Mouse (Mus musculus): ENCODE results near the gene Timp4.
A peak's percentile ranks its signal among the peaks of the same experiment; 100 is the strongest.

Gene Timp4

GRCm38 (mm10) chr6:115251531-115251985 is 447 bp downstream of the Timp4 start:
- peak; percentile 40 to 67 for DNase-seq

GRCm38 (mm10) chr6:115245500-115246058 is 6.4 kb downstream of the Timp4 start:
- DNase-seq: peak in 1 of 2 experiments; percentile 40

GRCm38 (mm10) chr6:115244222-115244621 is 7.8 kb downstream of the Timp4 start:
- peak; percentile 61 for DNase-seq

GRCm38 (mm10) chr6:115241939-115242338 is 10.1 kb downstream of the Timp4 start:
- peak; percentile 39 to 47 for DNase-seq

GRCm38 (mm10) chr6:115241131-115241699 is 10.8 kb downstream of the Timp4 start:
- no peak for DNase-seq

GRCm38 (mm10) chr6:115240431-115240830 is 11.6 kb downstream of the Timp4 start:
- DNase-seq: peak in 1 of 2 experiments; percentile 24

- peak; percentile 57 to 60 for DNase-seq
Measured at GRCm38 (mm10) chr6:115239335-115239734, 12.7 kb downstream of the Timp4 start.

- DNase-seq: peak; percentile 97
Measured at GRCm38 (mm10) chr6:115238031-115239027, 13.7 kb downstream of the Timp4 start.

GRCm38 (mm10) chr6:115232562-115232961 is 19.4 kb downstream of the Timp4 start:
- no peak for DNase-seq

GRCm38 (mm10) chr6:115231836-115232235 is 20.2 kb downstream of the Timp4 start:
- DNase-seq: no peak

GRCm38 (mm10) chr6:115230557-115230956 is 21.4 kb downstream of the Timp4 start:
- DNase-seq: no peak

GRCm38 (mm10) chr6:115227529-115227928 is 24.5 kb downstream of the Timp4 start:
- DNase-seq: peak; percentile 87 to 90

- no peak for DNase-seq
Measured at GRCm38 (mm10) chr6:115227043-115227442, 25.0 kb downstream of the Timp4 start, which contains the start of gene Gm17482. Gene Gm17482 (plus strand): TSS chr6:115227343.

GRCm38 (mm10) chr6:115225519-115225918 is 26.5 kb downstream of the Timp4 start:
- peak; percentile 75 to 86 for DNase-seq

- DNase-seq: peak; percentile 65 to 72
Measured at GRCm38 (mm10) chr6:115221215-115221641, 30.8 kb downstream of the Timp4 start.

GRCm38 (mm10) chr6:115213129-115213528 is 38.9 kb downstream of the Timp4 start:
- DNase-seq: no peak

- DNase-seq: no peak
Measured at GRCm38 (mm10) chr6:115212132-115212903, 39.7 kb downstream of the Timp4 start.

GRCm38 (mm10) chr6:115210820-115211219 is 41.2 kb downstream of the Timp4 start:
- DNase-seq: no peak

GRCm38 (mm10) chr6:115210187-115210586 is 41.8 kb downstream of the Timp4 start:
- no peak for DNase-seq

- no peak for DNase-seq
Measured at GRCm38 (mm10) chr6:115203029-115203428, 49.0 kb downstream of the Timp4 start.

- DNase-seq: no peak
Measured at GRCm38 (mm10) chr6:115200753-115201152, 51.3 kb downstream of the Timp4 start.

Measured in cerebellum, postnatal 25 days (tissue).